Mouse (Mus musculus) kidney, embryonic 16.5 days (tissue): Measurements from ENCODE around the gene Trex2. TPM values are rescaled to one million over a fixed set of nuclear protein-coding genes. Genes with fewer than 3 reads are reported as not detected.

Experiments
- ATAC-seq: fragments of 200-750 bp; cut with Nextera tagmentation; 2 replicates; pipeline ENCODE4 v1.8.0; 2017; ENCODE audit warnings: moderate TSS enrichment; ENCODE audit not compliant: low FRiP score, low TSS enrichment
- H3K27ac ChIP-seq: fragments of 300-500 bp; sonication (generic); 2 replicates; pipeline ENCODE4 v1.5.1; 2014; ENCODE audit warnings: low read length
- H3K27me3 ChIP-seq: fragments of 300-500 bp; sonication (generic); 2 replicates; pipeline ENCODE4 v1.6.1; 2014; ENCODE audit warnings: low read length, control low read depth, mixed read lengths; ENCODE audit not compliant: insufficient read depth
- H3K36me3 ChIP-seq: fragments of 300-500 bp; sonication (generic); 2 replicates; pipeline ENCODE4 v1.6.1; 2014; ENCODE audit warnings: low read length, control low read depth, mixed read lengths; ENCODE audit not compliant: insufficient read depth
- H3K4me1 ChIP-seq: fragments of 300-500 bp; sonication (generic); 2 replicates; pipeline ENCODE4 v1.6.1; 2014; ENCODE audit warnings: low read length, control low read depth, mixed read lengths; ENCODE audit not compliant: insufficient read depth
- H3K4me2 ChIP-seq: fragments of 300-500 bp; sonication (generic); replicated peaks from 2 replicates; pipeline ENCODE4 v1.6.1; 2014; ENCODE audit warnings: low read depth, low read length
- H3K4me3 ChIP-seq: fragments of 300-500 bp; sonication (generic); 2 replicates; pipeline ENCODE4 v1.5.1; 2014; ENCODE audit warnings: mild to moderate bottlenecking, low read length
- H3K9ac ChIP-seq: fragments of 300-500 bp; sonication (generic); replicated peaks from 2 replicates; pipeline ENCODE4 v1.6.1; 2014; ENCODE audit warnings: low read length
- H3K9me3 ChIP-seq: fragments of 300-500 bp; sonication (generic); 2 replicates; pipeline ENCODE4 v1.6.1; 2016; ENCODE audit warnings: low read length, control low read depth
- WGBS: fragments of 180-500 bp; shearing (Covaris S2); extraction: QIAGEN DNeasy Blood & Tissue Kit; methylation state at CpG from one replicate; pipeline ENCODE4 v1.1.7; 2014; 5-methylcytosine and 5-hydroxymethylcytosine counted together
- polyA plus RNA-seq: library from polyadenylated mRNA; unstranded; fragments of >200 nt; fragmentation: Nextera tagmentation; extraction: Ambion mirVana; gene quantifications from 2 replicates; pipeline ENCODE4 v1.2.1, GENCODE M21; 2015

The Trex2 gene
- polyA plus RNA-seq, 1 experiment from 2014 or later = not detected

- Histone ChIP-seq H3K4me2 (no peak overlapping the region), H3K27ac (no peak overlapping the region), H3K27me3 (peaks cover 8% of the 10 kb centered on the region; the same call in 1 of the 2 replicates), H3K9ac (no peak overlapping the region), H3K4me1 (no peaks in the 10 kb centered on the region), H3K9me3 (no peaks in the 10 kb centered on the region), H3K36me3 (no peaks in the 10 kb centered on the region), H3K4me3 (no peak overlapping the region)
- 81% methylated on average over 4 of the region's 4 CpGs for WGBS
- no peak for ATAC-seq
Observed at GRCm38 (mm10) chrX:73391481-73391880, 43.7 kb downstream of the Trex2 start.

- 17% methylated on average over 1 of the region's 1 CpGs for WGBS
- ATAC-seq = no peak
- no peaks in the 10 kb centered on the region; the same call in 1 of the 2 replicates for H3K27me3 ChIP-seq
- H3K36me3 ChIP-seq = no peaks in the 10 kb centered on the region
- H3K4me3 ChIP-seq = no peak overlapping the region
- no peak overlapping the region for H3K9ac ChIP-seq
- H3K4me2 ChIP-seq = no peak overlapping the region
- no peak overlapping the region for H3K27ac ChIP-seq
- no peaks in the 10 kb centered on the region for H3K4me1 ChIP-seq
- H3K9me3 ChIP-seq = no peaks in the 10 kb centered on the region
Observed at GRCm38 (mm10) chrX:73384924-73385323, 50.2 kb downstream of the Trex2 start.

GRCm38 (mm10) chrX:73384419-73384818, 50.7 kb downstream of the Trex2 start:
- 71% methylated on average over 6 of the region's 6 CpGs for WGBS
- H3K4me3 ChIP-seq = no peak overlapping the region
- H3K4me1 ChIP-seq = no peaks in the 10 kb centered on the region
- no peaks in the 10 kb centered on the region; the same call in 1 of the 2 replicates for H3K27me3 ChIP-seq
- no peak overlapping the region for H3K4me2 ChIP-seq
- no peaks in the 10 kb centered on the region for H3K9me3 ChIP-seq
- no peak for ATAC-seq
- H3K36me3 ChIP-seq = no peaks in the 10 kb centered on the region
- H3K9ac ChIP-seq = no peak overlapping the region
- H3K27ac ChIP-seq = no peak overlapping the region

Other genes starting within 250 kb of the Trex2 start
- 11.8 and 14.0 TPM in 2 replicates for gene Xlr3b, start 243.1 kb downstream of the Trex2 start, polyA plus RNA-seq
- 0.51 and 1.1 TPM in 2 replicates for gene Xlr4b, start 221.0 kb downstream of the Trex2 start, polyA plus RNA-seq
- 10.6 and 10.7 TPM in 2 replicates for gene F8a, start 207.1 kb downstream of the Trex2 start, polyA plus RNA-seq
- gene Xlr4c, start 192.2 kb downstream of the Trex2 start, polyA plus RNA-seq = not detected in 2 replicates
- not detected in 2 replicates for gene Xlr3c, start 170.0 kb downstream of the Trex2 start, polyA plus RNA-seq
- gene Xlr5a, start 142.4 kb downstream of the Trex2 start, polyA plus RNA-seq = not detected in 2 replicates
- not detected in 2 replicates for gene Xlr5c, start 142.4 kb downstream of the Trex2 start, polyA plus RNA-seq
- gene Gm45015, start 98.5 kb downstream of the Trex2 start, polyA plus RNA-seq = not detected in 2 replicates
- 13.8 and 14.7 TPM in 2 replicates for gene Zfp275, start 92.7 kb downstream of the Trex2 start, polyA plus RNA-seq
- gene Gm18336, start 36.6 kb downstream of the Trex2 start, polyA plus RNA-seq = not detected in 2 replicates
- 0.10 TPM in 1 of 2 replicates, not detected in the other for gene Zfp92, start 24.2 kb downstream of the Trex2 start, polyA plus RNA-seq
- 64.2 and 70.0 TPM in 2 replicates for gene Haus7, start 23.7 kb upstream of the Trex2 start, polyA plus RNA-seq
- gene Bgn, start 48.3 kb upstream of the Trex2 start, polyA plus RNA-seq = 98.7 and 109 TPM in 2 replicates
- gene Atp2b3, start 67.7 kb upstream of the Trex2 start, polyA plus RNA-seq = 0.19 TPM in 2 replicates
- 28.9 and 30.5 TPM in 2 replicates for gene Dusp9, start 204.1 kb upstream of the Trex2 start, polyA plus RNA-seq
- gene Pnck, start 224.8 kb upstream of the Trex2 start, polyA plus RNA-seq = 15.8 and 20.6 TPM in 2 replicates
- 7.0 and 8.7 TPM in 2 replicates for gene Slc6a8, start 237.8 kb upstream of the Trex2 start, polyA plus RNA-seq